Mouse (Mus musculus): Measurements from ENCODE around the gene Slc23a2.

DNA sequence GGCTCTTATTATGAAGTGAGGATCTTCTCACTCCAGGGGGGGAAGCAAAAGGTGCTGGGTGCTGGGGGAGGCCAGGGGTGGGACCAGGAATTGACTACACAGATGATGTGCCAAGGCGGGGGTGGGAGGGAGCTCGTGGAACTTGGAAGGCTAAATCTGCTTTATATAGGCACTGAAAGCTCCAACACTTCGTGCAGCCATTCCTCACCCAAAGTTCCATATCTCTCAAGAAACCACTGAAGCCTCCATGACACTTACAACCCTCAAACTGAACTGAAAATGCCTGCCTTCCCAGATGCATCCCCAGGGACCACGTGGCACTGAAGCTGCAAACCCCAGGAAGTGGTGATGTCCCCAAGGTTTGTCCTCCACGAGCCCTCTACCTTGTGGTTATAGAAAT is 141.0 kb downstream of the Slc23a2 start:
- TF ChIP-seq EP300 (optimal IDR thresholded peaks at IDR 0.05) (no peak), CTCF (IDR thresholded peaks at IDR 0.05; ENCODE audit: low read depth) (no peak)

All from stomach, postnatal 0 days (tissue).